Mouse (Mus musculus): Measurements from ENCODE around the gene Atp5g1. TPM values are rescaled to one million over a fixed set of nuclear protein-coding genes. Genes with fewer than 3 reads are reported as not detected.
A peak's percentile ranks its signal among the peaks of the same experiment; 100 is the strongest.

The Atp5g1 gene
- polyA plus RNA-seq, 1 experiment from 2014 or later, result 1,086 TPM

DNA sequence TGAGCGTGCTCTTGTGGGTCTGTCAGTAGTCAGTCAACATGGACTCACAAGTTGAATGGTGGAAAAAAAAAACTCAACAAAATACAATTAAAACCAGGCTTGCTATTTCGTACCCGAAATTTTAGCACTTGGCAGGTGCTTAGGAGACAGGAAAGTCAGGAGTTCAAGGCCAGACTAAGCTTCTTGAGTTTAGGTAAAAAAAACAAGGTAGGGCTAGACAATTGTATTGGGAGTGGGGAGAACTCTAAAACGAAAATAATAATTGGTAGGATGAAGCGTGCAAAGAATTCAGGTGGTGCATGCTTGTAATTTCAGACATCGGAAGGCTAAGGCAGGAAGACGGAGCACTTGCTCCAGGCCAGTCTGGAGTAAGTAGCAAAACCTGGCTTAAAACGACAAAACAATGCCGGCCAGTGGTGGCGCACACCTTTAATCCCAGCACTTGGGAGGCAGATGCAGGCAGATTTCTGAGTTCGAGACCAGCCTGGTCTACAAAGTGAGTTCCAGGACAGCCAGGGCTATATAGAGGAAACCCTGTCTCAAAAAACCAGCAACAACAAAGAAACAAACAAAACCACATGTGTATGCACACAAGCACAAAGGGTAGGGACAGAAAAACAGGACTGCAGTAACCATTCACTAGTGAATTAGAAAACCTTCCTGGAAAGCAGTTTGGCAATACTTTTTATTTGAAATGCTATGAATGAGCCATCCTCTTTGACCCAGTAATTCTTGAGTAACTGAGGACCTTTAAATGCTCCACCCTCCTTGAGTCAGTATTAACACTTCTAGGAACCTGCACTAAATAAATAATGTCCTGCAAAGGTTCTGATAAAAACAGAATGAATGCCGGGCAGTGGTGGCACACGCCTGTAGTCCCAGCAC, 993 bp upstream of the Atp5g1 start:
- no peaks in the 10 kb centered on the region for H3K9me3 ChIP-seq (ENCODE audit: control insufficient read depth, low read length)
- peak overlapping the region; percentile 11 for H3K9ac ChIP-seq (ENCODE audit: low read length)
- H3K4me2 ChIP-seq (ENCODE audit: low read length), result peak overlapping the region; percentile 60
- peak overlapping the region; percentile 92 for H3K4me3 ChIP-seq (ENCODE audit: low read depth, low read length)
- ATAC-seq (replicated peaks; ENCODE audit: low FRiP score, low TSS enrichment, low read depth) (no peak), DNase-seq (ENCODE audit: low spot score) (no peak)
- no peaks in the 10 kb centered on the region; the same call in 1 of the 2 replicates for H3K4me1 ChIP-seq (replicated peaks; ENCODE audit: control insufficient read depth, insufficient read depth, low read length)
- peaks cover 14% of the 10 kb centered on the region for H3K36me3 ChIP-seq (ENCODE audit: control insufficient read depth, insufficient read depth, low read length)
- H3K27ac ChIP-seq (ENCODE audit: low read depth), result peak overlapping the region; percentile 36; the same call in 1 of the 2 replicates
- 69% methylated on average over 13 of the region's 13 CpGs for WGBS
- no peaks in the 10 kb centered on the region for H3K27me3 ChIP-seq (replicated peaks; ENCODE audit: control insufficient read depth, insufficient read depth, low read length)

DNA sequence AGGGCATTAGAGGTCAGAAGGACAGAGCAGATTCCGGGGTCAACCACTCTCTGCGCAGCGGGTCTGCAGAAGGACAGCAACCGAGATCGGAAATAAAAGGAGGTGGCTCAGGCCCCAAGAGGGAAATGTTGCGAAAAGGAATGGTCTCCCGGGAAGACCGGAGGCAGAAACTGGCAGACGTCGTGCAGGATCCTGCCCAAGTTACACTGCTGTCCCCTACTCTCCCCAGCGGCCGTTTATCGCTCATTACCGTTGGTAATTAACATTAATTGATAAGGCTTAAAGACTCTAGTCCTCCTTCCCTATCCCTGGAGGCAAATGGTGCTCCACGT, 327 bp downstream of the Atp5g1 start:
- peak overlapping the region; percentile 90 for H3K4me2 ChIP-seq (ENCODE audit: low read length)
- H3K9ac ChIP-seq (ENCODE audit: low read length), result peak overlapping the region; percentile 83
- no peak for ATAC-seq (replicated peaks; ENCODE audit: low FRiP score, low TSS enrichment, low read depth)
- peak overlapping the region; percentile 64 for H3K27ac ChIP-seq (ENCODE audit: low read depth)
- no peaks in the 10 kb centered on the region for H3K9me3 ChIP-seq (ENCODE audit: control insufficient read depth, low read length)
- no peak for DNase-seq (ENCODE audit: low spot score)
- H3K27me3 ChIP-seq (replicated peaks; ENCODE audit: control insufficient read depth, insufficient read depth, low read length), result no peaks in the 10 kb centered on the region
- H3K4me3 ChIP-seq (ENCODE audit: low read depth, low read length), result peak overlapping the region; percentile 92
- no peaks in the 10 kb centered on the region; the same call in 1 of the 2 replicates for H3K4me1 ChIP-seq (replicated peaks; ENCODE audit: control insufficient read depth, insufficient read depth, low read length)
- under 1% methylated on average over 15 of the region's 15 CpGs for WGBS
- H3K36me3 ChIP-seq (ENCODE audit: control insufficient read depth, insufficient read depth, low read length), result peaks cover 27% of the 10 kb centered on the region

DNA sequence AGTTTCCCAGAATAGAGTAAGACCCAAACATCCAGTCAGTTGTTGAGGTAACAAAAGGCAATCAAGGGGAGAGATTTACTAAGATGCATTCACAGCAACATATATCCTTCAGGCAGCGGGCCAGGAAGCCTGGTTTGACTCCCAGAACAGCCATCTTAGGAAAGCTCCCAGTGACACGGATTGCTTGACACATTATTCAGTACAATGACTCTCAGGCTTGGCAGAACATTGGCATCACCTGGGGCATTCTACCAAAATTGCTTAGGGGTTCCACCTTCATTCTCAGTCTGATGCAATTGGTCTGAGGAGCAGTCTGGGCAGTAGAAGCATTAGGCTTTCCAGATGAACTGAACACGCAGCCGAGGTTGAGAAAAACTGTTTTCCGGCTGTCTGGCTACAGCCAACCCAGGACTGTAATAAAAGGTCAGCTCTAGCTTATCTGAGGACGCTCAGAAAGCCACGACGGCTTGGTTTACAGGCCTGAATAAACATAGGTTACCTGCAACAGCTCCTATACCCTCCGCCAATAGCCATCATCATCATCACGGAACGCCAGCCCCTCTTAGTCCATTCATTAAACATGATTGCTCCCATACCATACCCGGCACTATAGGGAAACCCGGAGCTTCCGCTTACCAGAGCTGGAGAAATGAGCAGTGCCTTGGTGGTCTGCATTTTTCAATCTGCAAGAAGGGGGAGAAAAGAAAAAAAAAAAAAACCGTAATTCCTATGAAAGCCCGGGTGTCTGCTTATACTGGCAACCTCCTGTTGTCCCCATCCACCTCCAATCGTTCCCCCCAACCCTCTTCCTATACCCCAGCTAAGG, 906 bp downstream of the Atp5g1 start:
- Histone ChIP-seq H3K9ac (ENCODE audit: low read length) (peak overlapping the region; percentile 83), H3K27me3 (replicated peaks; ENCODE audit: control insufficient read depth, insufficient read depth, low read length) (no peaks in the 10 kb centered on the region), H3K36me3 (ENCODE audit: control insufficient read depth, insufficient read depth, low read length) (peaks cover 31% of the 10 kb centered on the region), H3K9me3 (ENCODE audit: control insufficient read depth, low read length) (no peaks in the 10 kb centered on the region), H3K4me1 (replicated peaks; ENCODE audit: control insufficient read depth, insufficient read depth, low read length) (no peaks in the 10 kb centered on the region; the same call in 1 of the 2 replicates), H3K4me2 (ENCODE audit: low read length) (peak overlapping the region; percentile 90), H3K4me3 (ENCODE audit: low read depth, low read length) (peak overlapping the region; percentile 92), H3K27ac (ENCODE audit: low read depth) (peak overlapping the region; percentile 64)
- no peak for ATAC-seq (replicated peaks; ENCODE audit: low FRiP score, low TSS enrichment, low read depth)
- DNase-seq (ENCODE audit: low spot score), result no peak
- 15% methylated on average over 17 of the region's 17 CpGs for WGBS

DNA sequence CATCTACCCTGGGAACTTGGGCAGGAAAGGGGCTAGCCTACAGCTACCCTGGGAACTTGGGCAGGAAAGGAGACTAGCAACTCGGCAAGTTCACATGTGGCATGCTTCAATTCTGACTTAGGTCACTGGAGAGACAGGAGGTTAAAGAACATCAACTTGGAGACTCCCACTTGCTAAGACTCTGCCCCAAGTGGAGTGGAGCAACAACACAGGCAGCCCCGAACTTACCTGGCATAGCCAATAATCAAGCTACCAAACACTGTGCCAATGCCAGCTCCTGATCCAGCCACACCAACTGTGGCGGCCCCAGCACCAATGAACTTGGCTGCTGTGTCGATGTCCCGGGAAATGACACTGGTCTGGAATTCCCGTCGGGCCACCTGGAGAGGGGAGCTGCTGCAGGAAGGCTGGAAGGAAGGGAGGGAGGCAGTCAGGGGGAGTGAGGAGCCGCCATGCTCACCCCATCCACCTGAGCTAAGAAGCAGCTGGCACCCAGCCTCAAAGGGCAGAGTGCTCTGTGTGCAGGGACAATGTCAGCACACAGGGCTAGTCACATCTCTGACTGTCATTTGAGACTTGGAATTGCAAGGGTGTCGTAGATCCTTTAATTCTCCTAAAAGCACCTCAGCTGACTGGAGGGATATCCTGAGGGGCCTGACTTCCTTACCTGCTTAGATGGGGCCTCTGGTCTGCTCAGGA, 2.0 kb downstream of the Atp5g1 start:
- H3K9ac ChIP-seq (ENCODE audit: low read length), result no peak overlapping the region
- no peak overlapping the region for H3K4me3 ChIP-seq (ENCODE audit: low read depth, low read length)
- no peak overlapping the region for H3K27ac ChIP-seq (ENCODE audit: low read depth)
- H3K36me3 ChIP-seq (ENCODE audit: control insufficient read depth, insufficient read depth, low read length), result peaks cover 31% of the 10 kb centered on the region
- no peaks in the 10 kb centered on the region for H3K27me3 ChIP-seq (replicated peaks; ENCODE audit: control insufficient read depth, insufficient read depth, low read length)
- ATAC-seq (replicated peaks; ENCODE audit: low FRiP score, low TSS enrichment, low read depth) (no peak), DNase-seq (ENCODE audit: low spot score) (no peak)
- WGBS, result 79% methylated on average over 6 of the region's 9 CpGs
- no peaks in the 10 kb centered on the region; the same call in 1 of the 2 replicates for H3K4me1 ChIP-seq (replicated peaks; ENCODE audit: control insufficient read depth, insufficient read depth, low read length)
- H3K9me3 ChIP-seq (ENCODE audit: control insufficient read depth, low read length), result no peaks in the 10 kb centered on the region
- no peak overlapping the region for H3K4me2 ChIP-seq (ENCODE audit: low read length)

DNA sequence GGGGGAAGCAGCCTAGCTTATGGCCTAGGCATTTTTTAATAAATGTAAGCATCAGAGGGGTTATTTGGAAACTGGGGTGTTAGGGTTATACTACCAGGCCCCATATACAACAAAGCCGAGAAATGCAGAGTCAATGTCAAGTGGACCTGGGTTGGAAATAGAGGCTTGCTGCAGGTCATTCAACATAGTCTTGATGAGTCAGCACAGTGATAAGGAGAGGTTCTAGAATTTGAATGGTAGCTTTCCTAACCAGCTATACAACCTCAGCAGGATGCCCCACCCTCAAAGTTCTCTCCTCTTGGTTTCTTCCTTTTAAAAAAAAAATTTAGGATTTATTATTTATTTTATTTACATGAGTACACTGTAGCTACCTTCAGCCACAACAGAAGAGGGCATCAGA, 4.5 kb downstream of the Atp5g1 start:
- Histone ChIP-seq H3K4me1 (replicated peaks; ENCODE audit: control insufficient read depth, insufficient read depth, low read length) (peaks cover under 1% of the 10 kb centered on the region), H3K9me3 (ENCODE audit: control insufficient read depth, low read length) (no peaks in the 10 kb centered on the region), H3K27me3 (replicated peaks; ENCODE audit: control insufficient read depth, insufficient read depth, low read length) (no peaks in the 10 kb centered on the region), H3K27ac (ENCODE audit: low read depth) (no peak overlapping the region), H3K4me3 (ENCODE audit: low read depth, low read length) (no peak overlapping the region), H3K9ac (ENCODE audit: low read length) (no peak overlapping the region), H3K4me2 (ENCODE audit: low read length) (no peak overlapping the region), H3K36me3 (ENCODE audit: control insufficient read depth, insufficient read depth, low read length) (peaks cover 31% of the 10 kb centered on the region)
- DNase-seq (ENCODE audit: low spot score) (no peak), ATAC-seq (replicated peaks; ENCODE audit: low FRiP score, low TSS enrichment, low read depth) (no peak)
- WGBS, result 96% methylated on average over 1 of the region's 1 CpGs

DNA sequence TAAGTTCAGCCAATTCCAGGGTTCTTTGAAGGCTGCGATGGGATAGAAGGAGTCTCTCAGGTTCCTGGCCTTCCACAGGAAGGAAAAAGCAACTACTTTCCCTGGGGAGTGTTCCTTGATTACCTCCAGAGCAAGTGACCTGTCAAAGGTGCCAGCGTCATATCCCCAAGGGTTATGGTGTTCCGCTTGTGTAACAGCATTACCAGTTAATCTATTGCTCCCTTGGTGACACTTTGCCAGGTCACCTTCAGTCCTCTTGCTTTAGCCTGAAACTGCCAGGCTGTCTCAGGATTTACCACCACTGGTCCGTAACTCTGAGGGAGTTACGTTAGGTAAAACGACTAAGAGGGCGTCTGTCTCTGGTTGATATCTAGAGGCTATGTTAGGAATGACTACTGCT, 5.1 kb downstream of the Atp5g1 start:
- Histone ChIP-seq H3K9ac (ENCODE audit: low read length) (no peak overlapping the region), H3K4me2 (ENCODE audit: low read length) (no peak overlapping the region), H3K27ac (ENCODE audit: low read depth) (no peak overlapping the region), H3K36me3 (ENCODE audit: control insufficient read depth, insufficient read depth, low read length) (peaks cover 31% of the 10 kb centered on the region), H3K4me1 (replicated peaks; ENCODE audit: control insufficient read depth, insufficient read depth, low read length) (peaks cover 6% of the 10 kb centered on the region), H3K9me3 (ENCODE audit: control insufficient read depth, low read length) (no peaks in the 10 kb centered on the region), H3K4me3 (ENCODE audit: low read depth, low read length) (no peak overlapping the region), H3K27me3 (replicated peaks; ENCODE audit: control insufficient read depth, insufficient read depth, low read length) (no peaks in the 10 kb centered on the region)
- DNase-seq (ENCODE audit: low spot score) (no peak), ATAC-seq (replicated peaks; ENCODE audit: low FRiP score, low TSS enrichment, low read depth) (no peak)
- 91% methylated on average over 7 of the region's 7 CpGs for WGBS

DNA sequence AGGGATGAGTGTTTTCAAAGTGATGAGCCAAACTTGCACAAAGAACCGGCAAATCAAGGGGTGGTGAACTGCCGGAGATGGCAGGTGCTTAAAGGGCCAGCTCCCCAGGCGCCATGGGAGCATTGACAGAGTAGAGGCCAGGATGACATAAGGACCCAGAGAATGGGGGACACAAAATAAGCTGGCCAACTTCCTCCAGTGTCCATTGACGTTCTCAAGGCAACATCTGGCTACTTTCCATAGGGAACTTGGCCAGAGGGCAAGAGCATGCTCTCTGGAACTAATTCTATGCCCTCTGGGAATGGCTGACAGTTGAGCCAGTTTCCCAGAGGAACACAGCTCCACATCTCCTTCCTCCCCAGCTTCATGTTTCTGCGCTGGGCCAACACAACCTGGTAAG, 7.2 kb downstream of the Atp5g1 start:
- peaks cover 26% of the 10 kb centered on the region for H3K36me3 ChIP-seq (ENCODE audit: control insufficient read depth, insufficient read depth, low read length)
- H3K4me3 ChIP-seq (ENCODE audit: low read depth, low read length), result no peak overlapping the region
- no peak overlapping the region for H3K4me2 ChIP-seq (ENCODE audit: low read length)
- 77% methylated on average over 5 of the region's 5 CpGs for WGBS
- DNase-seq (ENCODE audit: low spot score), result no peak
- no peak for ATAC-seq (replicated peaks; ENCODE audit: low FRiP score, low TSS enrichment, low read depth)
- H3K9ac ChIP-seq (ENCODE audit: low read length), result no peak overlapping the region
- no peaks in the 10 kb centered on the region for H3K9me3 ChIP-seq (ENCODE audit: control insufficient read depth, low read length)
- H3K4me1 ChIP-seq (replicated peaks; ENCODE audit: control insufficient read depth, insufficient read depth, low read length), result peaks cover 17% of the 10 kb centered on the region
- H3K27me3 ChIP-seq (replicated peaks; ENCODE audit: control insufficient read depth, insufficient read depth, low read length), result no peaks in the 10 kb centered on the region
- H3K27ac ChIP-seq (ENCODE audit: low read depth), result no peak overlapping the region

DNA sequence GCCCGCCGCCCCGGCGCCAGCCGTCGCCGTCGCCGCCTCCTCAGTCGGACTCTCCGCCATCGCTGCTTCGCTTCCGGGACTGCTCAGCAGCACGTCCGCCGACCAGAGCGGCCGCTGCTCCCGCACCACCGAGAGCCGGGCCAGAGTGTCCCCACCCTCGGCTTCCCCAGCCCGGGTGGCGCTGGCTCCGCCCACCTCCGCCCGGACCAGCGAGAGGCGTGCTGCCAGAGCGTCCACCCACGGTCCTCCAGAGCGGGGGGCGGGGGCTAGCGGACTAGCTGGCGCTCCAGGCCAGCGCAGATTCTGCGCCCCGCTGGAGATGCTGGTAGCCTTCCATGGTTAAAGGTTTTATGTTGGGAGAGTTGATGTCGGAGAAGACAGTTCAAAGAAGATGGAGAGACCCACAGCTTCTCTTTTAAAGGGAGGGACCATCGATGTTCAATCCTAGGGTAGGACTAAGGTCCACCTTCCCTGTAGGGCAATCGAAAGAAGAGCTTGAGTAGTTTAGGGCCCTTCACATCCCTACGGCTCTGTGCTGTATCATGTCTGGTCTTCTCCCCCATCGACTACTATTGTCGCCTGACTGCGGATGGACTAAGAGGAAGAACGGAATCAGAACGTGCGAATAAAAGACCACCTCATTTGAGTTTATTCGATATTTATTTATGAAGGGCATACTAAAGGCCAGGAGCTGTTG, 10.1 kb downstream of the Atp5g1 start, which contains the start of gene Ube2z:
TSS of gene Ube2z (minus strand) at position 174 of the 697 bp plus-strand sequence.
- no peaks in the 10 kb centered on the region for H3K9me3 ChIP-seq (ENCODE audit: control insufficient read depth, low read length)
- DNase-seq (ENCODE audit: low spot score), result peak; percentile 98
- peak within 1 kb of the TSS; percentile 84 for H3K9ac ChIP-seq (ENCODE audit: low read length)

More for the DNA sequence above, 10.1 kb downstream of the Atp5g1 start, which contains the start of gene Ube2z:
- peak within 1 kb of the TSS; percentile 89 for H3K4me2 ChIP-seq (ENCODE audit: low read length)
- peaks cover 24% of the 10 kb centered on the region for H3K4me1 ChIP-seq (replicated peaks; ENCODE audit: control insufficient read depth, insufficient read depth, low read length)
- peak within 1 kb of the TSS; percentile 77 for H3K4me3 ChIP-seq (ENCODE audit: low read depth, low read length)
- peak within 1 kb of the TSS; percentile 87 for H3K27ac ChIP-seq (ENCODE audit: low read depth)
- H3K36me3 ChIP-seq (ENCODE audit: control insufficient read depth, insufficient read depth, low read length), result peaks cover 24% of the 10 kb centered on the region
- 3% methylated on average over 49 of the region's 50 CpGs for WGBS
- ATAC-seq (replicated peaks; ENCODE audit: low FRiP score, low TSS enrichment, low read depth), result peak; percentile 96
- no peaks in the 10 kb centered on the region for H3K27me3 ChIP-seq (replicated peaks; ENCODE audit: control insufficient read depth, insufficient read depth, low read length)
